Mouse (Mus musculus) megakaryocyte, adult 5-6 weeks (primary cell): ENCODE data around the gene Dab1. TPM values are rescaled to one million over a fixed set of nuclear protein-coding genes. Genes with fewer than 3 reads are reported as not detected.

Experiments used
- ATAC-seq: 2 replicates; pipeline ENCODE4 v1.8.0; 2016; ENCODE audit warnings: mild to moderate bottlenecking, inconsistent platforms; ENCODE audit not compliant: poor library complexity, severe bottlenecking
- total RNA-seq, 2 experiments: library from RNA; stranded (forward) in 1 of 2; stranded (reverse) in 1 of 2; fragments of 153-499, 151-499 nt in 1 of 2; fragments of 221-1000, 200-1000 nt in 1 of 2; gene quantifications; 2 replicates each; pipeline versions ENCODE4 v1.2.3 to v1.2.4; 2015 to 2017

Dab1 gene
- total RNA-seq, 2 experiments from 2014 or later, result not detected

GRCm38 (mm10) chr4:104071296-104071695 is 452.1 kb downstream of the Dab1 start:
- no peak for ATAC-seq

- ATAC-seq, result no peak
Measured at GRCm38 (mm10) chr4:104073920-104074459, 454.8 kb downstream of the Dab1 start.

GRCm38 (mm10) chr4:104077771-104078170 is 458.6 kb downstream of the Dab1 start:
- no peak for ATAC-seq

- no peak for ATAC-seq
Measured at GRCm38 (mm10) chr4:104106299-104106698, 487.1 kb downstream of the Dab1 start.

- ATAC-seq, result no peak
Measured at GRCm38 (mm10) chr4:104111614-104112013, 492.5 kb downstream of the Dab1 start.

GRCm38 (mm10) chr4:104113209-104114005 is 494.2 kb downstream of the Dab1 start:
- ATAC-seq, result no peak

GRCm38 (mm10) chr4:104114006-104114361 is 494.8 kb downstream of the Dab1 start:
- no peak for ATAC-seq

GRCm38 (mm10) chr4:104120108-104120507 is 500.9 kb downstream of the Dab1 start:
- ATAC-seq, result no peak

- ATAC-seq, result no peak
Measured at GRCm38 (mm10) chr4:104121959-104122358, 502.8 kb downstream of the Dab1 start.

GRCm38 (mm10) chr4:104122364-104122763 is 503.2 kb downstream of the Dab1 start:
- no peak for ATAC-seq

GRCm38 (mm10) chr4:104153637-104154036 is 534.5 kb downstream of the Dab1 start:
- no peak for ATAC-seq

- no peak for ATAC-seq
Measured at GRCm38 (mm10) chr4:104178067-104178466, 558.9 kb downstream of the Dab1 start.

GRCm38 (mm10) chr4:104186311-104186710 is 567.2 kb downstream of the Dab1 start:
- no peak for ATAC-seq

GRCm38 (mm10) chr4:104198635-104199034 is 579.5 kb downstream of the Dab1 start:
- no peak for ATAC-seq

- ATAC-seq, result no peak
Measured at GRCm38 (mm10) chr4:104201686-104202085, 582.5 kb downstream of the Dab1 start.

- ATAC-seq, result no peak
Measured at GRCm38 (mm10) chr4:104204047-104204446, 584.9 kb downstream of the Dab1 start.

GRCm38 (mm10) chr4:104206639-104207038 is 587.5 kb downstream of the Dab1 start:
- no peak for ATAC-seq

- ATAC-seq, result no peak
Measured at GRCm38 (mm10) chr4:104209081-104209480, 589.9 kb downstream of the Dab1 start.

- no peak for ATAC-seq
Measured at GRCm38 (mm10) chr4:104210796-104211195, 591.6 kb downstream of the Dab1 start.

- ATAC-seq, result no peak
Measured at GRCm38 (mm10) chr4:104211531-104212455, 592.6 kb downstream of the Dab1 start.

GRCm38 (mm10) chr4:104214724-104215123 is 595.6 kb downstream of the Dab1 start:
- no peak for ATAC-seq

- no peak for ATAC-seq
Measured at GRCm38 (mm10) chr4:104217336-104217735, 598.2 kb downstream of the Dab1 start.
